Mouse (Mus musculus) heart, postnatal 36 days (tissue): ENCODE data around the gene Foxg1. TPM values are rescaled to one million over a fixed set of nuclear protein-coding genes. Genes with fewer than 3 reads are reported as not detected.

ENCODE experiments used
- DNase-seq, 2 experiments: peaks; one replicate each; pipeline ENCODE4 v3.0.0; 2021 to 2022
- intact Hi-C: fragments of 180-260 bp; cut with DNase I; formaldehyde crosslinking; loops from one replicate; pipeline ENCODE4 v1.15.1; 2025
- total RNA-seq, 2 experiments: library from RNA; stranded (reverse); gene quantifications; 2 replicates each; pipeline ENCODE4 v1.2.3; 2021

The Foxg1 gene
- total RNA-seq, 2 experiments from 2014 or later = not detected

- intact Hi-C loops = no loop called here
- no peak for DNase-seq
Measured at GRCm38 (mm10) chr12:49384876-49385630, 2.6 kb downstream of the Foxg1 start, which contains the start of gene Gm43517. TSS of gene Gm43517 (plus strand) at chr12:49385174.

GRCm38 (mm10) chr12:49385631-49385990 lies 3.2 kb downstream of the Foxg1 start:
- DNase-seq = no peak
- intact Hi-C loops = no loop called here

- intact Hi-C loops = no loop called here
Measured at GRCm38 (mm10) chr12:49386081-49386805, 3.8 kb downstream of the Foxg1 start.

GRCm38 (mm10) chr12:49387856-49388598 lies 5.6 kb downstream of the Foxg1 start:
- no peak for DNase-seq
- intact Hi-C loops = no loop called here

More at GRCm38 (mm10) chr12:49386081-49386805, 3.8 kb downstream of the Foxg1 start:
- no peak for DNase-seq

- intact Hi-C loops = no loop called here
Measured at GRCm38 (mm10) chr12:49389666-49390065, 7.2 kb downstream of the Foxg1 start.

GRCm38 (mm10) chr12:49390257-49390656 lies 7.8 kb downstream of the Foxg1 start:
- no peak for DNase-seq
- intact Hi-C loops = no loop called here

More at GRCm38 (mm10) chr12:49389666-49390065, 7.2 kb downstream of the Foxg1 start:
- DNase-seq = no peak

- intact Hi-C loops = no loop called here
- no peak for DNase-seq
Measured at GRCm38 (mm10) chr12:49390926-49391304, 8.5 kb downstream of the Foxg1 start.

GRCm38 (mm10) chr12:49391305-49392040 lies 9.0 kb downstream of the Foxg1 start:
- DNase-seq = no peak
- intact Hi-C loops = no loop called here

- intact Hi-C loops = no loop called here
- DNase-seq = no peak
Measured at GRCm38 (mm10) chr12:49392041-49392390, 9.6 kb downstream of the Foxg1 start.

GRCm38 (mm10) chr12:49392876-49393275 lies 10.4 kb downstream of the Foxg1 start:
- DNase-seq = no peak
- intact Hi-C loops = no loop called here

- DNase-seq = no peak
- intact Hi-C loops = no loop called here
Measured at GRCm38 (mm10) chr12:49393639-49394038, 11.2 kb downstream of the Foxg1 start.

- intact Hi-C loops = no loop called here
- DNase-seq = no peak
Measured at GRCm38 (mm10) chr12:49394181-49394580, 11.7 kb downstream of the Foxg1 start.

GRCm38 (mm10) chr12:49394836-49395235 lies 12.4 kb downstream of the Foxg1 start:
- intact Hi-C loops = no loop called here
- no peak for DNase-seq

GRCm38 (mm10) chr12:49395969-49396368 lies 13.5 kb downstream of the Foxg1 start:
- intact Hi-C loops = no loop called here
- DNase-seq = no peak

- intact Hi-C loops = no loop called here
- DNase-seq = no peak
Measured at GRCm38 (mm10) chr12:49396776-49397175, 14.3 kb downstream of the Foxg1 start.

GRCm38 (mm10) chr12:49397443-49398162 lies 15.1 kb downstream of the Foxg1 start:
- DNase-seq = no peak
- intact Hi-C loops = no loop called here

- intact Hi-C loops = no loop called here
- DNase-seq = no peak
Measured at GRCm38 (mm10) chr12:49398163-49398540, 15.7 kb downstream of the Foxg1 start.

GRCm38 (mm10) chr12:49398636-49399035 lies 16.2 kb downstream of the Foxg1 start:
- intact Hi-C loops = no loop called here
- no peak for DNase-seq

- intact Hi-C loops = no loop called here
- DNase-seq = no peak
Measured at GRCm38 (mm10) chr12:49399611-49400010, 17.2 kb downstream of the Foxg1 start.
